Mouse (Mus musculus) MEL (cell line): Measurements from ENCODE around the gene Pi4ka. TPM values are rescaled to one million over a fixed set of nuclear protein-coding genes. Genes with fewer than 3 reads are reported as not detected.
A peak's percentile ranks its signal among the peaks of the same experiment; 100 is the strongest.

ENCODE experiments used
- DNase-seq: peaks from one replicate; pipeline ENCODE4 v3.0.0; 2011; ENCODE audit warnings: low read depth, low spot score
- H3K27ac ChIP-seq: 2 replicates; pipeline ENCODE4 v1.5.1; 2012; ENCODE audit warnings: low read depth, mild to moderate bottlenecking, control low read depth, low read length, moderate library complexity; ENCODE audit not compliant: control insufficient read depth
- H3K27me3 ChIP-seq, 2 experiments: fragments of 150-350 bp in 1 of 2; sonication (generic) in 1 of 2; 2 replicates each; pipeline ENCODE4 v1.6.1; 2012; ENCODE audit warnings: low read length in 2 of 2, mild to moderate bottlenecking in 2 of 2, improper control_type of control experiment in 1 of 2, moderate library complexity in 1 of 2; ENCODE audit not compliant: insufficient read depth in 2 of 2, control insufficient read depth in 1 of 2
- H3K36me3 ChIP-seq, 2 experiments: 2 replicates each; pipeline ENCODE4 v1.6.1; 2012 to 2014; ENCODE audit warnings: low read length in 2 of 2, improper control_type of control experiment in 1 of 2, inconsistent platforms in 1 of 2, mild to moderate bottlenecking in 1 of 2; ENCODE audit not compliant: insufficient read depth in 2 of 2, control insufficient read depth in 1 of 2
- H3K4me1 ChIP-seq, 2 experiments: fragments of 150-350 bp in 1 of 2; sonication (generic) in 1 of 2; 2 replicates each; pipeline ENCODE4 v1.6.1; 2012; ENCODE audit warnings: low read length in 2 of 2, improper control_type of control experiment in 1 of 2, mild to moderate bottlenecking in 1 of 2; ENCODE audit not compliant: insufficient read depth in 2 of 2, control insufficient read depth in 1 of 2
- H3K4me3 ChIP-seq, 2 experiments: fragments of 150-350 bp in 1 of 2; sonication (generic) in 1 of 2; 2 replicates each; pipeline ENCODE4 v1.5.1; 2012; ENCODE audit warnings: low read depth in 2 of 2, low read length in 2 of 2, mild to moderate bottlenecking in 2 of 2, moderate library complexity in 2 of 2, control low read depth in 1 of 2, improper control_type of control experiment in 1 of 2; ENCODE audit not compliant: control insufficient read depth in 1 of 2, insufficient read depth in 1 of 2
- H3K79me2 ChIP-seq: 2 replicates; pipeline ENCODE4 v1.6.1; 2012; ENCODE audit warnings: mild to moderate bottlenecking, low read length, moderate library complexity; ENCODE audit not compliant: control insufficient read depth, poor library complexity, insufficient read depth
- H3K9ac ChIP-seq: 2 replicates; pipeline ENCODE4 v1.6.1; 2012; ENCODE audit warnings: low read depth, mild to moderate bottlenecking, control low read depth, low read length, moderate library complexity; ENCODE audit not compliant: control insufficient read depth, poor library complexity, severe bottlenecking
- H3K9me3 ChIP-seq: fragments of 150-350 bp; sonication (generic); replicated peaks from 2 replicates; pipeline ENCODE4 v1.6.1; 2012; ENCODE audit warnings: mild to moderate bottlenecking, low read length, improper control_type of control experiment, moderate library complexity; ENCODE audit not compliant: insufficient read depth
- BHLHE40 ChIP-seq: IDR thresholded peaks from 2 replicates; pipeline ENCODE4 v1.6.1; 2012; ENCODE audit warnings: low read depth, mild to moderate bottlenecking, inconsistent platforms, low read length, improper control_type of control experiment, borderline replicate concordance
- CHD1 ChIP-seq: IDR thresholded peaks from 2 replicates; pipeline ENCODE4 v1.6.1; 2012; ENCODE audit warnings: low read depth, mild to moderate bottlenecking, inconsistent platforms, low read length, improper control_type of control experiment
- CTCF ChIP-seq, 3 experiments: IDR thresholded peaks in 2 of 3; conservative IDR thresholded peaks in 1 of 3; 2 replicates each; pipeline ENCODE4 v1.5.1; 2011 to 2012; ENCODE audit warnings: low read length in 3 of 3, low read depth in 2 of 3, mild to moderate bottlenecking in 2 of 3, improper control_type of control experiment in 1 of 3, inconsistent platforms in 1 of 3, mixed read lengths in 1 of 3, moderate library complexity in 1 of 3; ENCODE audit not compliant: control insufficient read depth in 1 of 3, insufficient read depth in 1 of 3, poor library complexity in 1 of 3, severe bottlenecking in 1 of 3
- E2F4 ChIP-seq: IDR thresholded peaks from 2 replicates; pipeline ENCODE4 v1.6.1; 2011; ENCODE audit warnings: low read depth, low read length, improper control_type of control experiment, borderline replicate concordance
- ELF1 ChIP-seq: IDR thresholded peaks from 2 replicates; pipeline ENCODE4 v1.6.1; 2014; ENCODE audit warnings: low read depth, mild to moderate bottlenecking, inconsistent platforms, low read length, improper control_type of control experiment, moderate library complexity
- ETS1 ChIP-seq: IDR thresholded peaks from 2 replicates; pipeline ENCODE4 v1.6.1; 2012; ENCODE audit warnings: low read depth, mild to moderate bottlenecking, inconsistent platforms, low read length, improper control_type of control experiment, moderate library complexity
- GABPA ChIP-seq: IDR thresholded peaks from 2 replicates; pipeline ENCODE4 v1.6.1; 2012; ENCODE audit warnings: low read depth, mild to moderate bottlenecking, inconsistent platforms, low read length, improper control_type of control experiment, moderate library complexity
- GATA1 ChIP-seq: IDR thresholded peaks from 2 replicates; pipeline ENCODE4 v1.6.1; 2011; ENCODE audit warnings: low read depth, low read length, improper control_type of control experiment
- HCFC1 ChIP-seq: IDR thresholded peaks from 2 replicates; pipeline ENCODE4 v1.6.1; 2012; ENCODE audit warnings: low read depth, mild to moderate bottlenecking, inconsistent platforms, low read length, improper control_type of control experiment, moderate library complexity
- KAT2A ChIP-seq: conservative IDR thresholded peaks from 2 replicates; pipeline ENCODE4 v1.6.1; 2012; ENCODE audit warnings: low read depth, low read length, improper control_type of control experiment, inconsistent platforms
- MAFK ChIP-seq: IDR thresholded peaks from 2 replicates; pipeline ENCODE4 v1.6.1; 2011; ENCODE audit warnings: low read depth, mild to moderate bottlenecking, low read length, improper control_type of control experiment, borderline replicate concordance
- MAX ChIP-seq: IDR thresholded peaks from 2 replicates; pipeline ENCODE4 v1.6.1; 2011; ENCODE audit warnings: low read length, improper control_type of control experiment
- MAZ ChIP-seq: IDR thresholded peaks from 2 replicates; pipeline ENCODE4 v1.6.1; 2012; ENCODE audit warnings: low read depth, mild to moderate bottlenecking, inconsistent platforms, low read length, improper control_type of control experiment
- MEF2A ChIP-seq: IDR thresholded peaks from 2 replicates; pipeline ENCODE4 v1.6.1; 2014; ENCODE audit warnings: low read depth, mild to moderate bottlenecking, inconsistent platforms, low read length, improper control_type of control experiment; ENCODE audit not compliant: poor library complexity, insufficient replicate concordance, severe bottlenecking; ENCODE audit errors: extremely low read depth
- MXI1 ChIP-seq: IDR thresholded peaks from 2 replicates; pipeline ENCODE4 v1.6.1; 2011; ENCODE audit warnings: mild to moderate bottlenecking, low read depth, low read length, improper control_type of control experiment
- NELFE ChIP-seq: IDR thresholded peaks from 2 replicates; pipeline ENCODE4 v1.6.1; 2011; ENCODE audit warnings: low read depth, low read length, improper control_type of control experiment
- POLR2A ChIP-seq, 2 experiments: IDR thresholded peaks; 2 replicates each; pipeline ENCODE4 v1.6.1; 2011 to 2012; ENCODE audit warnings: low read length in 2 of 2, mild to moderate bottlenecking in 2 of 2, control low read depth in 1 of 2, improper control_type of control experiment in 1 of 2, low read depth in 1 of 2, moderate library complexity in 1 of 2; ENCODE audit not compliant: control insufficient read depth in 1 of 2, insufficient read depth in 1 of 2, poor library complexity in 1 of 2
- POLR2AphosphoS5 ChIP-seq: IDR thresholded peaks from 2 replicates; pipeline ENCODE4 v1.6.1; 2012; ENCODE audit warnings: low read depth, borderline replicate concordance, mild to moderate bottlenecking, inconsistent platforms, low read length, moderate library complexity, mixed read lengths
- RAD21 ChIP-seq: IDR thresholded peaks from 2 replicates; pipeline ENCODE4 v1.6.1; 2011; ENCODE audit warnings: mild to moderate bottlenecking, low read depth, low read length, improper control_type of control experiment
- RCOR1 ChIP-seq: IDR thresholded peaks from 2 replicates; pipeline ENCODE4 v1.6.1; 2012; ENCODE audit warnings: low read depth, mild to moderate bottlenecking, inconsistent platforms, low read length, improper control_type of control experiment
- SIN3A ChIP-seq: IDR thresholded peaks from 2 replicates; pipeline ENCODE4 v1.6.1; 2012; ENCODE audit warnings: low read length, improper control_type of control experiment, inconsistent platforms
- SMC3 ChIP-seq: IDR thresholded peaks from 2 replicates; pipeline ENCODE4 v1.6.1; 2011; ENCODE audit warnings: low read depth, low read length, improper control_type of control experiment
- TCF12 ChIP-seq: IDR thresholded peaks from 2 replicates; pipeline ENCODE4 v1.6.1; 2014; ENCODE audit warnings: low read depth, mild to moderate bottlenecking, inconsistent platforms, low read length, improper control_type of control experiment, moderate library complexity
- USF1 ChIP-seq: IDR thresholded peaks from 2 replicates; pipeline ENCODE4 v1.6.1; 2014; ENCODE audit warnings: low read depth, mild to moderate bottlenecking, inconsistent platforms, low read length, improper control_type of control experiment, moderate library complexity
- USF2 ChIP-seq, 2 experiments: IDR thresholded peaks; 2 replicates each; pipeline ENCODE4 v1.6.1; 2011 to 2012; ENCODE audit warnings: improper control_type of control experiment in 2 of 2, low read length in 2 of 2, borderline replicate concordance in 1 of 2, inconsistent platforms in 1 of 2, low read depth in 1 of 2, mild to moderate bottlenecking in 1 of 2; ENCODE audit not compliant: insufficient read depth in 1 of 2
- ZKSCAN1 ChIP-seq: IDR thresholded peaks from 2 replicates; pipeline ENCODE4 v1.6.1; 2012; ENCODE audit warnings: low read depth, mild to moderate bottlenecking, inconsistent platforms, low read length, improper control_type of control experiment, moderate library complexity
- ZNF384 ChIP-seq: IDR thresholded peaks from 2 replicates; pipeline ENCODE4 v1.6.1; 2012; ENCODE audit warnings: low read depth, mild to moderate bottlenecking, inconsistent platforms, low read length, improper control_type of control experiment
- polyA plus RNA-seq, 2 experiments: library from polyadenylated mRNA; stranded (reverse) in 1 of 2; unstranded in 1 of 2; fragments of >175 nt in 1 of 2; fragments of >200 nt in 1 of 2; gene quantifications; 2 replicates each; pipeline versions ENCODE4 v1.2.1 to v1.2.4; 2012; ENCODE audit warnings: low replicate concordance in 2 of 2, low read depth in 1 of 2; ENCODE audit not compliant: insufficient read length in 2 of 2, insufficient read depth in 1 of 2, missing spikeins in 1 of 2
- total RNA-seq: library from RNA; depleted of rRNA; stranded (reverse); fragments of 300-350 nt; gene quantifications from 2 replicates; pipeline ENCODE4 v1.2.3, GENCODE M21; 2012

The Pi4ka gene
- total and polyA plus RNA-seq, 3 experiments = 25.0 to 286 (median 73.1) TPM

- peak; percentile 68 for DNase-seq
- Histone ChIP-seq H3K36me3 (peaks cover 6 to 20% of the 10 kb centered on the region in 2 experiments), H3K27me3 (no peaks in the 10 kb centered on the region), H3K4me1 (peaks cover 0 to 7% of the 10 kb centered on the region in 2 experiments; a peak in 2 of 4 replicates), H3K79me2 (peaks cover 45% of the 10 kb centered on the region), H3K27ac (peak overlapping the region; percentile 58), H3K4me3 (peak overlapping the region; percentile 66 to 94), H3K9ac (peak overlapping the region; percentile 87), H3K9me3 (no peaks in the 10 kb centered on the region)
- TF ChIP-seq POLR2A (IDR thresholded peaks at IDR 0.05; ENCODE audit: control insufficient read depth in 1 of 2, insufficient read depth in 1 of 2, low read depth in 1 of 2, low read length in 2 of 2, poor library complexity in 1 of 2) (0 out of 4 replicates have a peak, but pooled peaks of 1 of the 2 experiments have one; percentile 7), MAZ (no peak), MXI1 (0 out of 2 replicates have a peak, but pooled peaks have one; percentile 11), TCF12 (no peak), E2F4 (0 out of 2 replicates have a peak, but pooled peaks have one; percentile 32), GATA1 (no peak), USF1 (no peak), MAX (0 out of 2 replicates have a peak, but pooled peaks have one; percentile 45), BHLHE40 (no peak), ELF1 (no peak)
These were observed 46.2 kb upstream of the Pi4ka start for GRCm38 (mm10) chr16:17452373-17452715.

- Histone ChIP-seq H3K79me2 (peaks cover 39% of the 10 kb centered on the region), H3K9me3 (no peaks in the 10 kb centered on the region), H3K4me3 (peak within 1 kb of the TSS; percentile 75 to 94), H3K27me3 (no peaks in the 10 kb centered on the region), H3K36me3 (peaks cover 6 to 20% of the 10 kb centered on the region in 2 experiments), H3K9ac (peak within 1 kb of the TSS; percentile 87), H3K27ac (peak within 1 kb of the TSS; percentile 58), H3K4me1 (peaks cover 0 to 7% of the 10 kb centered on the region in 2 experiments; a peak in 2 of 4 replicates)
- DNase-seq = peak; percentile 98
- TF ChIP-seq ETS1 (peak; percentile 12; the same call in 1 of the 2 replicates), MAX (peak; percentile 43), ZNF384 (no peak), POLR2AphosphoS5 (no peak), RCOR1 (no peak), MEF2A (no peak), CHD1 (no peak), ELF1 (peak; percentile 57; the same call in 1 of the 2 replicates), KAT2A (no peak), RAD21 (no peak), POLR2A (IDR thresholded peaks at IDR 0.05; ENCODE audit: control insufficient read depth in 1 of 2, insufficient read depth in 1 of 2, low read depth in 1 of 2, low read length in 2 of 2, poor library complexity in 1 of 2) (peak; percentile 87 to 96), MAFK (no peak), SIN3A (peak; percentile 87), ZKSCAN1 (no peak), BHLHE40 (no peak), E2F4 (no peak), CTCF (IDR thresholded peaks at IDR 0.05 in 2 of 3, conservative IDR thresholded peaks at IDR 0.05 in 1 of 3; ENCODE audit: control insufficient read depth in 1 of 3, insufficient read depth in 1 of 3, low read depth in 2 of 3, low read length in 3 of 3, poor library complexity in 1 of 3, severe bottlenecking in 1 of 3) (0 out of 6 replicates have a peak, but pooled peaks of 1 of the 3 experiments have one; percentile 10), HCFC1 (peak; percentile 80), GABPA (no peak), NELFE (peak; percentile 96), SMC3 (no peak), MXI1 (peak; percentile 77), GATA1 (no peak), USF2 (IDR thresholded peaks at IDR 0.05; ENCODE audit: borderline replicate concordance in 1 of 2, insufficient read depth in 1 of 2, low read depth in 1 of 2, low read length in 2 of 2) (no peak)
These were observed 45.6 kb upstream of the Pi4ka start, which contains the start of gene Crkl for GRCm38 (mm10) chr16:17451541-17452372. Gene Crkl, plus strand, starts transcription at chr16:17451987.
